Comparison of ENCODE assay signal across 14 mouse cellular contexts in genomic region chr12:73630596-73630995, GRCm38 (mm10).
"Had no signal": no experiment of that assay in that cellular context is flagged by ENCODE, and none has a peak within 500 bp of the region (broad histone marks: within the 10 kb centered on the region; RNA-seq: fewer than 3 reads in every experiment).

No protein-coding gene starts in this region.

- H3K9ac ChIP-seq: limb, embryonic 12.5 days; liver, embryonic 13.5 days; midbrain, embryonic 15.5 days; neural tube, embryonic 13.5 days had no signal

- H3K4me3 ChIP-seq: limb, embryonic 12.5 days; liver, embryonic 13.5 days; megakaryocyte, embryonic 14.5 days; midbrain, embryonic 15.5 days; neural tube, embryonic 13.5 days had no signal

- H3K36me3 ChIP-seq: limb, embryonic 12.5 days; liver, embryonic 13.5 days; midbrain, embryonic 15.5 days; neural tube, embryonic 13.5 days had no signal

- ATAC-seq: midbrain, embryonic 15.5 days had no signal

- H3K4me1 ChIP-seq: liver, embryonic 13.5 days; midbrain, embryonic 15.5 days; neural tube, embryonic 13.5 days had no signal

- H3K27me3 ChIP-seq: limb, embryonic 12.5 days; liver, embryonic 13.5 days; midbrain, embryonic 15.5 days; neural tube, embryonic 13.5 days had no signal

- DNase-seq: kidney, adult 18-20 months; kidney, postnatal 25 days; layer of hippocampus, adult 9-11 months; liver; liver, embryonic 13.5 days; lung, postnatal 4 days; right cerebral cortex, postnatal 14 days; thymus, adult 18-20 months; thymus, postnatal 14 days had no signal

- H3K9me3 ChIP-seq: limb, embryonic 12.5 days; liver, embryonic 13.5 days; megakaryocyte, embryonic 14.5 days; midbrain, embryonic 15.5 days; neural tube, embryonic 13.5 days had no signal

- H3K4me2 ChIP-seq: limb, embryonic 12.5 days; liver, embryonic 13.5 days; midbrain, embryonic 11.5 days; midbrain, embryonic 15.5 days; neural tube, embryonic 13.5 days had no signal

- H3K27ac ChIP-seq: limb, embryonic 12.5 days; liver, embryonic 13.5 days; midbrain, embryonic 15.5 days; neural tube, embryonic 13.5 days had no signal
